Mouse (Mus musculus): ENCODE measurements around the gene Rabggtb.

DNA sequence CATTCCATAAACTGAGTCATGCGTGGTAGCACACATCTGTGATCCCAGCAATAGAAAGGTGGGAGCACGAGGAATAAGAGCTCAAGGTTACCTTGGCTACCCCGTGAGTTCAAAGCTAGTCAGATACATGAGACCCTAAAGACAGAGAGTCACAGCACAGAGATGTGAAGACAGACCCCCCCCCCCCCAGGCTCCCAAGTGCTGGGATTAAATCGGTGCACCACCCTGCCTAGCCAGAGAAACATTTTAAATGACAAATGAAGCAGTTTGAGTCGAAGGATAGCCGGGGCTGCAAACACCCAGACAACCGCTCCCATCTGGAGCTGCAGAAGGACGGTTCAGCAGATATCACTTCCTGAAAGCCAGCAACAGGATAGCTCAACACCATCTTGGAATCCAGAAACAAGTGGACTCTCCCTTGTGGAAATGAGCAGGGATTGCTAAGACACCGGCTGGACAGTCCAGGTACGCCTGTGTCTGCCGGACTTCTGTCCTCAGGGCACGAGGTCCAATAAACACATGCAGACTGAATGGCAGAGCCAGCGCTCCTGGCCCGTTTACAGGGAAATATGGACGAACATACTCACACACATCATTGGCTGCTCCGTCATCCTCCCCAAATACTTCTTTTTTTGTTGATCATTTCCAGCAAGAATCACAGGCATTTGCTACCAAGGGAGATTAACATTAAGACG lies 24.5 kb upstream of the Rabggtb start:
- no peak for TF ChIP-seq POLR2A (IDR thresholded peaks at IDR 0.05; ENCODE audit: borderline replicate concordance, insufficient read depth, low read length)
- no peak for TF ChIP-seq CTCF (IDR thresholded peaks at IDR 0.05; ENCODE audit: borderline replicate concordance, insufficient read depth, low read depth, low read length)

All from cerebellum, adult 2 months (tissue).